Mouse (Mus musculus) neural tube, embryonic 15.5 days (tissue): ENCODE data around the gene Fam107b. TPM values are rescaled to one million over a fixed set of nuclear protein-coding genes. Genes with fewer than 3 reads are reported as not detected.

Experiments used
- ATAC-seq: fragments of 200-750 bp; cut with Nextera tagmentation; 2 replicates; pipeline ENCODE4 v1.8.0; 2017; ENCODE audit warnings: mild to moderate bottlenecking, moderate TSS enrichment, moderate library complexity; ENCODE audit not compliant: low FRiP score
- H3K27ac ChIP-seq: fragments of 300-500 bp; sonication (generic); replicated peaks from 2 replicates; pipeline ENCODE4 v1.5.1; 2015; ENCODE audit warnings: mild to moderate bottlenecking, inconsistent platforms
- H3K27me3 ChIP-seq: fragments of 300-500 bp; sonication (generic); replicated peaks from 2 replicates; pipeline ENCODE4 v1.6.1; 2015; ENCODE audit warnings: inconsistent platforms
- H3K36me3 ChIP-seq: fragments of 300-500 bp; sonication (generic); 2 replicates; pipeline ENCODE4 v1.6.1; 2015; ENCODE audit warnings: inconsistent platforms
- H3K4me1 ChIP-seq: fragments of 300-500 bp; sonication (generic); 2 replicates; pipeline ENCODE4 v1.6.1; 2015; ENCODE audit warnings: inconsistent platforms
- H3K4me2 ChIP-seq: fragments of 300-500 bp; sonication (generic); 2 replicates; pipeline ENCODE4 v1.6.1; 2015; ENCODE audit warnings: inconsistent platforms, mild to moderate bottlenecking, moderate library complexity
- H3K4me3 ChIP-seq: fragments of 300-500 bp; sonication (generic); replicated peaks from 2 replicates; pipeline ENCODE4 v1.5.1; 2015; ENCODE audit warnings: mild to moderate bottlenecking, inconsistent platforms
- H3K9ac ChIP-seq: fragments of 300-500 bp; sonication (generic); replicated peaks from 2 replicates; pipeline ENCODE4 v1.6.1; 2015; ENCODE audit warnings: mild to moderate bottlenecking, inconsistent platforms
- H3K9me3 ChIP-seq: fragments of 300-500 bp; sonication (generic); replicated peaks from 2 replicates; pipeline ENCODE4 v1.6.1; 2016; ENCODE audit warnings: inconsistent platforms
- WGBS: fragments of 180-500 bp; shearing (Covaris S2); methylation state at CpG from one replicate; pipeline ENCODE4 v1.1.7; 2015; ENCODE audit warnings: mixed read lengths; 5-methylcytosine and 5-hydroxymethylcytosine counted together
- polyA plus RNA-seq: library from polyadenylated mRNA; unstranded; fragments of >200 nt; fragmentation: Nextera tagmentation; extraction: Ambion mirVana; gene quantifications from 2 replicates; pipeline ENCODE4 v1.2.1, GENCODE M21; 2015

The Fam107b gene
- polyA plus RNA-seq, 1 experiment from 2014 or later, result 22.4 TPM

DNA sequence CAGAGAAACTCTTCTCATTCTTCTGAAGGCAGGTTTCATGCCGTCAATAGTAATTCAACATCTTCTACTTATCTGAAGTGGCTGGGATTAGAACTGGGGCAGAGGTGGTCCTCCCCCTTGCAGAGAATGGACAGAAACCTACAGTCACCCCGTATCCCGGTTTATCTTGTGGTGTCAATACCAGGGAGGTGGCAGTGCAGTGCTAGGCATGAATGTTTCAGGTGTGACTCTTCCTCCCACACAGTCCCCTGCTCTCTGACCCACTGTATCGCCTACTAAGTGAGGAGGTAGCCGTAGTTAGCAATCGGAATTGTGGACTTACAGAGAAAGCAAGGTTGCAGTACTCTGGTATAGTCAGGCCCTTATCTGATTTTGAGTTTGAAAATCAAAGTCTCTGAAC is 201.2 kb downstream of the Fam107b start:
- Histone ChIP-seq H3K4me2 (no peak overlapping the region), H3K9ac (no peak overlapping the region), H3K27ac (no peak overlapping the region), H3K36me3 (no peaks in the 10 kb centered on the region), H3K27me3 (no peaks in the 10 kb centered on the region), H3K4me3 (no peak overlapping the region), H3K4me1 (no peaks in the 10 kb centered on the region), H3K9me3 (no peaks in the 10 kb centered on the region)
- 92% methylated on average over 6 of the region's 6 CpGs for WGBS
- ATAC-seq, result no peak

DNA sequence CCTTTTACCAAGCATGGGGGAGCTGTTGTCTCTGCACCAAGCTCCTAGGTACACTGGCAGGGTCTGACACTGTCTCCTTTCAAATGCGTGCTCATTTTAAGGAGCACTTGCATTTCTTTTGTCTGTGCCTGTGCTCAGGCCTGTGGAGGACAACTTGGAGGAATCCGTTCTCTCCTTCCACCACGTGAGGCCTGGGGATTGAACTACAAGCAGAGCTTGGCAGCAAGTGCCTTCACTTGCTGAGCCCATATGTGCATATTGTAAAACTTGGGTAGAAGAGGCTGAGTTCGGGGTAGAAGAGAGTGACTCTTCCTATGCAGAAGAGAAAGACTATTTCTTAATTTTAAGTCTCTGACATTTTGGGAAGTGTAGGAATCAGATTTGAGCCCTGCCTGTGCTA is 202.8 kb downstream of the Fam107b start:
- no peaks in the 10 kb centered on the region for H3K9me3 ChIP-seq

DNA sequence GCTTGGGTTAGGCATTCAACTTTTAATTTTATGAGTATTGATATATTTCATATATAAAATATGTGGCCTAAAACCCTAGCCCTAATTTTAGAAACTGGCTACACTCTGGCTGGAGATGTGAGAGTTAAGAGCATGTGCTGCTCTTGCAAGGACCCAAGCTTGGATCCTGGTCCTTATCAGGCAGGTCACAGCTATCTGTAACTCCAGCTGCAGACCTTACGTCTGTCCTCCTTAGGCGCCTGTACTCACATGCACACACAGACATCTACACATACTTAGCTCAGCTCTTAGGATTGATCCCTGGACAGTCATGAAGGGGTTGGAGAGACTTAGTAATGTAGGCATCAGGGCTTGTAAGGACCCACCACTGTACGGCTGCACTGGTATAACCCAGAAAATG is 205.3 kb downstream of the Fam107b start:
- Histone ChIP-seq H3K27ac (no peak overlapping the region), H3K4me3 (no peak overlapping the region), H3K9me3 (no peaks in the 10 kb centered on the region), H3K4me1 (no peaks in the 10 kb centered on the region), H3K27me3 (no peaks in the 10 kb centered on the region), H3K4me2 (no peak overlapping the region), H3K9ac (no peak overlapping the region), H3K36me3 (peaks cover 17% of the 10 kb centered on the region)
- no peak for ATAC-seq
- 87% methylated on average over 3 of the region's 3 CpGs for WGBS

More for the DNA sequence above, 202.8 kb downstream of the Fam107b start:
- 67% methylated on average over 4 of the region's 4 CpGs for WGBS
- Histone ChIP-seq H3K27me3 (no peaks in the 10 kb centered on the region), H3K36me3 (no peaks in the 10 kb centered on the region; the same call in 1 of the 2 replicates), H3K4me1 (no peaks in the 10 kb centered on the region), H3K27ac (no peak overlapping the region), H3K4me3 (no peak overlapping the region), H3K9ac (no peak overlapping the region), H3K4me2 (no peak overlapping the region)
- ATAC-seq, result no peak

DNA sequence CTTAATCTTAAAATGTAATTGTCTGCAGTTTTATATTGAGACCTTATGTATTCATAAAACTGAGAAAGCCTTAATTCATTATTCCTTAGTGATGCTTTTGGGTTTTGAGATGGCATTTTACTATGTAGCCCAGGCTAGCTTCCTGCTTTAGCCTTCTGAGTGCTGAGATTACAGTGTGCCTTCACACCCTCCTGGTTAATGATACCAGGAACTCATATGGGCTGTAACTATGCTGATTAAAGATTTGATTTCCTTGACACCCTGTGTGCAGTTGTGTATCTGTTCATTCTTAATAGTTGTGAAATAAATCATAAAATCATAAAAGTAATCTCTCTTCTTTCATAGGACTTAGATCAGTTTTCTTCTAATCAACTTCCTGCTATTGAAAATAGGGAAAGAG is 205.8 kb downstream of the Fam107b start:
- Histone ChIP-seq H3K9ac (no peak overlapping the region), H3K4me2 (no peak overlapping the region), H3K36me3 (peaks cover 19% of the 10 kb centered on the region), H3K27me3 (no peaks in the 10 kb centered on the region), H3K4me3 (no peak overlapping the region), H3K4me1 (no peaks in the 10 kb centered on the region), H3K9me3 (no peaks in the 10 kb centered on the region), H3K27ac (no peak overlapping the region)
- no peak for ATAC-seq

DNA sequence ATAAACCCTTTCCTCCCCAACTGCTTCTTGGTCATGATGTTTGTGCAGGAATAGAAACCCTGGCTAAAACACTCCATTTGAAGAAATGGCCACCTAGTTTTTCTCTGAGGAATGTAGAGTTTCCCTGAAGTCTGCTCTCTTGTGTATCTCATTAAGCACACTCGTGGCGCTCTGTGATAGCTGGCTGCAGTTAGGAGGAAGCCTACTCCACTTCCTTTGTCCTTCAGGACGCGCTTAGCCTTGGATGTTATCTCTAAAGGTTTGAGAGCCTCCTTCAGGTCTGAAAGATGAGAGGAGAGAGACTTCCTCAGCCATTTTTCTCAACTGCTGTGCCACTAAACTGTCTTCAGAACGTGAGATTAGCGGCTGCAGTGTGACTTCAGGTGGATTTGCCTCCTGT is 207.4 kb downstream of the Fam107b start:
- no peak overlapping the region for H3K4me3 ChIP-seq
- no peak overlapping the region for H3K4me2 ChIP-seq
- H3K4me1 ChIP-seq, result no peaks in the 10 kb centered on the region
- no peak overlapping the region for H3K9ac ChIP-seq
- ATAC-seq, result no peak
- no peaks in the 10 kb centered on the region for H3K27me3 ChIP-seq
- H3K9me3 ChIP-seq, result no peaks in the 10 kb centered on the region
- H3K36me3 ChIP-seq, result peaks cover 26% of the 10 kb centered on the region
- 90% methylated on average over 6 of the region's 6 CpGs for WGBS
- H3K27ac ChIP-seq, result no peak overlapping the region

DNA sequence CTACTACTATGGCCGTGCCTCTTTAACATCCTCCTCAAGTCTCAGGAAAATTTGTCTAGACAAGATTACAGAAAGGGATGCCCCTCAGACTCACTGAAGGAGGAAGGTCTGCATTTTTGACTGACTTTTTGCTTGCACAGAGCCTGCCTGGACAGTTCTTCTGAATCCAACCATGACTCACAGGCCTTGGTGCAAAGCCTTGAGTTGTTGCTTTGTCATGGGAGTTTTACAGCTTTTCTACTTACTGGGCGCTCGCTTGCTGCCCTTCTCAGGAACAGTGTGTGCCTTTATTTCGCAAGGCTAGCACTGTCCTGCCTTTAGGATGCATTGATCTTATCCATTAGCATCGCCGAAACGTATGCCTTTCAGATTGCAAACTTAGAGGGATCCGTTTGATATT is 215.3 kb downstream of the Fam107b start:
- no peak overlapping the region for H3K27ac ChIP-seq
- H3K9ac ChIP-seq, result no peak overlapping the region
- no peaks in the 10 kb centered on the region for H3K27me3 ChIP-seq
- ATAC-seq, result no peak
- no peaks in the 10 kb centered on the region for H3K9me3 ChIP-seq
- 84% methylated on average over 8 of the region's 8 CpGs for WGBS
- H3K36me3 ChIP-seq, result peaks cover 9% of the 10 kb centered on the region; the same call in 1 of the 2 replicates
- no peak overlapping the region for H3K4me2 ChIP-seq
- H3K4me3 ChIP-seq, result no peak overlapping the region
- H3K4me1 ChIP-seq, result no peaks in the 10 kb centered on the region

DNA sequence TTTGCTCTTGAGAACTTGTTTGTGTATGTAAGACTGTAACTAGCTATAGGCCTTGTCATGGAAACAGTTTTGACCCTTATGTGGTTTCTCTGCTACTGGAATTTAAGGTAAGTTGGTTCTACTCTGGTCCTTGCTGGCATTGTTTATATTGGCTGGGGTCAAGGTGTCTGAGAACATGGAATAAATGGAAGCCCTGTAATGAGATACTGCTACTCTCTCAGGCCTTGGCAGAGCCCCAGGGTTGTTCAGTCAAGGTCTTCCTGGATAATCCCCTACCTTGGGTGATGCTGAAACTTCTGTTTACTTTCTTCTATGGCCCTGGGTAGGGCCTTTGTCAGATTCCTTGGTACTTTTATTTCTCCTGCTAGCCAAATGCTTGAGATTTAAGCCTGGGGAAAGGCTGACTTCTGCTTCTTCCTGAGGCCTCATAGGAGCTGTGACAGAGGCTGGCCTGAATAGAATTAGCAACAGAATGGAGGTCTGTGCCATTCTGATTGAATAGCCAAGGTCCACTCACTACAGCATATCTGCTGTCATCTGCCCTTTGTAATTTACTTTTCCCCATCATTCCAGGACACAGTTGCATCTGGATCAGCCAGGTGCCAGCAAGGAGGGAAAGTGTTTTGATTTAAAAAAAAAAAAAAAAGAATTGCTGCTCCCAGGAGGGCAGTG is 217.6 kb downstream of the Fam107b start:
- no peak overlapping the region for H3K4me2 ChIP-seq
- H3K36me3 ChIP-seq, result no peaks in the 10 kb centered on the region
- no peaks in the 10 kb centered on the region for H3K4me1 ChIP-seq
- no peak overlapping the region for H3K27ac ChIP-seq
- no peaks in the 10 kb centered on the region for H3K9me3 ChIP-seq
- ATAC-seq, result no peak
- no peak overlapping the region for H3K4me3 ChIP-seq
- H3K27me3 ChIP-seq, result no peaks in the 10 kb centered on the region
- H3K9ac ChIP-seq, result no peak overlapping the region

DNA sequence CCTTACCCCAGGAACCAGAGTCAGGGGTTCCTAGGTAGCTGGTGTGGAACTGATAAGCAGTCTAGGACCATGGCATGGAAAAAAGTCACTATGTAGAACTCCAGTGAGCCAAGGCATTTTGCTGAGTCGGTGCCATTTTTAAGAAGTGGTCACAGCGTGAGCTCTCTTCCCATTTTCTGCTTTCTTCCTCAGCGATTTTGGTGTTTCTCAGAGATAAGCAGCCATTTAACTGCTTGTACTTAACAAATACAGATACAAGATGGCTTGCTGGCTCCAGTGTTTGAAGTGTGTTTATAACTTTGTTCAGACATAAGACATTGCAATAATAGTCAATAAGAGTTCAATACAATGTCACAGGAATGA is 218.1 kb downstream of the Fam107b start:
- Histone ChIP-seq H3K9ac (no peak overlapping the region), H3K9me3 (no peaks in the 10 kb centered on the region), H3K36me3 (no peaks in the 10 kb centered on the region), H3K27me3 (no peaks in the 10 kb centered on the region), H3K4me2 (no peak overlapping the region), H3K27ac (no peak overlapping the region), H3K4me3 (no peak overlapping the region), H3K4me1 (no peaks in the 10 kb centered on the region)
- no peak for ATAC-seq
- 72% methylated on average over 3 of the region's 3 CpGs for WGBS

DNA sequence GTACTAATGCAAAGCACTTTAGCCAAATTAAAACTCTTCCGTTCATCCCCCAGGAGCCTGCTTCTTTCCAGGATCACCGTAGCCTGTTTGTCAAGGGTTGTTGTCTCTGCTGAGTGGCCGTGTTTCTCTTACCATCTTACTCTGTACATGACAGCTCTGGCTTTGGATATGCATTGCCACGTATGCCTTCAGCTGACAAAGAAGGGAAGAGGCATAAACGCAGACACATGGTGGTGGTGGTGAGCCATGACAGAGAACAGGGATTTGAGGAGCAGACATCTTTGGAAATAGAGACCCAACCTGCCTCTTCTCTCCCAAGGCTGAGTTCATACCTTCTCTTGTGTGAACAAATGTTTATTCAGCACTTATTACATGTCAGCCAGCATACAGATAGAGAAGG is 226.3 kb downstream of the Fam107b start:
- Histone ChIP-seq H3K27ac (no peak overlapping the region), H3K9ac (no peak overlapping the region), H3K4me2 (no peak overlapping the region), H3K9me3 (no peaks in the 10 kb centered on the region), H3K27me3 (no peaks in the 10 kb centered on the region), H3K4me1 (peaks cover 8% of the 10 kb centered on the region), H3K4me3 (no peak overlapping the region), H3K36me3 (no peaks in the 10 kb centered on the region)
- ATAC-seq, result no peak
- WGBS, result 70% methylated on average over 5 of the region's 5 CpGs

DNA sequence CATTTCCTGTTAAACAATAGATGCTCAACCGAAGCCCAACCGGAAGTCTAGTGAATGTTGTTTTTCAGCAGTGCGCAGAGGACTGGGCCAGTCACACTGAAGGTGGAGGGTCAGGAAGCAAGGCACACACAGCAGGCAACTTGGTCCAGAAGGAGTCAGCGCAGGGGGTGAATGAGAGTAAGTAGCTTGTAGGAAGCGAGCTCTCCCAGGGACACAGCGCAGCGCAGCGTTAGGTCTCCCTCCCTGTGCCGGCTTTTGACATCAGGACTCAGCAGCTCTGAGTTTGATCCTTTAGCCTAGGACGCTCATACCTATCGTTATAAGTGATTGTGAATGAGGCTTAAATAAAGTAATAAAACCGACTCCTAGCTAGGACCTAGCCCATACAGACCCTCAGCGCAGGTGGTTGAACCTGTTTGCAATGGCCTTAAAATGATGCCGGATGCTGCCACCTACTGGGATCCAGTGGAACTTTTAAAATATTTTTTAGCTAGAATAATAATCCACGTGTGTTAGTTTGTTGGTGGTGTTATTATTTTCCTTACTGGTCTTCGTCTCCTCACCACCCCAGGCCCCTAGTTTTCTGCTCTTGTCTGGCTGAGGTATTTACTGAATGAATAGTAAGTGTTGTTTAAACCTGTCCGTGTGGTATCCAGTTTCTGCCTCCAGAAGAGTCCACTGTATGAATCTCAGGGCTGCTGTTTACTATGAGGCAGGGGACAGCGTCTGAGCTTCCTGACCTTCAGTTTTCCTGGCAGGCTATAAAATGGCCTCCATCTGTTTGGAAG is 229.7 kb downstream of the Fam107b start:
- H3K4me2 ChIP-seq, result peak overlapping the region; percentile 59
- H3K27me3 ChIP-seq, result no peaks in the 10 kb centered on the region
- no peak overlapping the region for H3K27ac ChIP-seq
- peak; percentile 81 for ATAC-seq
- no peaks in the 10 kb centered on the region for H3K36me3 ChIP-seq
- H3K9me3 ChIP-seq, result no peaks in the 10 kb centered on the region
- peak overlapping the region; percentile 32 for H3K4me3 ChIP-seq
- H3K4me1 ChIP-seq, result peaks cover 8% of the 10 kb centered on the region
- H3K9ac ChIP-seq, result no peak overlapping the region
- 12% methylated on average over 18 of the region's 18 CpGs for WGBS

DNA sequence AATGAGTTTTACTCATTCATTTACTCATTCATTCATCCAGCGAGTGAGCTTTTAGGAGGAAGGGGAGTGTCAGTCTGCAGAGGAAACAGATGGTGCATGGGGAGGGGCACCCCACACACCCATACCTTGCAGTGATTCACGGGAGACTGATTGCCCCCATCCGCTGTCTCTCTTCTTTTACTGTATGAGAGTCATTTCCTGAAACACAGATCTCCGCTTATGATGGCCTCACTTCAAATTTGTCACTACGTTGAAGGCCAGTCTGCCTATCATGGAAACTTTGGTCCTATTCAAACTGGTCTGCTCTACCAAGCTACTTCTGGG is 230.2 kb downstream of the Fam107b start:
- 49% methylated on average over 5 of the region's 5 CpGs for WGBS

DNA sequence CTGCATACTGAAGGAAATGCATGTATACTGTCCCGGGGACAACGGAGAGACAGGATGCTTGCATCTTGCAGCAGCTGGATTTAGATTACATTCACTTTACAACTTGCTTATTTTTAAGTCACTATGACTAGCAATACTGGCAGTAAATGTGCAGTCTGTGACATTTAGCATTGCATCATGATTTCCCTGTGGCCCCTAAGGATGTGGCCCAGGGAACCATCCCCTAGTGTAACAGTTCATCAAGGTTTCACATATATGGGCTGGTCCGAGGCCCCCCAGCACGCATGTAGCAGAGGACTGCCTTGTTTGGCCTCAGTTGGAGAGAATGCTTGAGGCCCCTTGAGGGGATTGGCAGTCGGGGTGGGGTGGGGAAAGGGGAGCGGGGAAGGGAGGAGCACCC is 235.5 kb downstream of the Fam107b start:
- Histone ChIP-seq H3K4me1 (no peaks in the 10 kb centered on the region), H3K4me2 (no peak overlapping the region), H3K36me3 (no peaks in the 10 kb centered on the region), H3K27ac (no peak overlapping the region), H3K4me3 (no peak overlapping the region), H3K9me3 (no peaks in the 10 kb centered on the region), H3K9ac (no peak overlapping the region), H3K27me3 (no peaks in the 10 kb centered on the region)
- 67% methylated on average over 6 of the region's 6 CpGs for WGBS
- ATAC-seq, result no peak

More for the DNA sequence above, 230.2 kb downstream of the Fam107b start:
- Histone ChIP-seq H3K36me3 (no peaks in the 10 kb centered on the region), H3K27ac (no peak overlapping the region), H3K9ac (no peak overlapping the region), H3K4me2 (peak overlapping the region; percentile 59; the same call in 1 of the 2 replicates), H3K4me1 (peaks cover 8% of the 10 kb centered on the region), H3K27me3 (no peaks in the 10 kb centered on the region), H3K9me3 (no peaks in the 10 kb centered on the region), H3K4me3 (no peak overlapping the region)
- no peak for ATAC-seq
